Mouse (Mus musculus): Measurements from ENCODE around the gene Olfr461. TPM values are rescaled to one million over a fixed set of nuclear protein-coding genes. Genes with fewer than 3 reads are reported as not detected.
"Not testable (repeated sequence)": the region's sequence is repeated elsewhere in the genome, so short reads cannot be mapped to it uniquely, and the experiment has no call there.

Olfr461 gene
- total RNA-seq (2021) = not detected in 2 replicates
- long read RNA-seq, experiment 1 = 0 reads
- long read RNA-seq, experiment 2 = 0 reads

- DNase-seq = no peak
Measured at GRCm38 (mm10) chr6:40554950-40555349, at the start of gene Olfr461. Gene Olfr461, minus strand, starts transcription at chr6:40555050.

DNA sequence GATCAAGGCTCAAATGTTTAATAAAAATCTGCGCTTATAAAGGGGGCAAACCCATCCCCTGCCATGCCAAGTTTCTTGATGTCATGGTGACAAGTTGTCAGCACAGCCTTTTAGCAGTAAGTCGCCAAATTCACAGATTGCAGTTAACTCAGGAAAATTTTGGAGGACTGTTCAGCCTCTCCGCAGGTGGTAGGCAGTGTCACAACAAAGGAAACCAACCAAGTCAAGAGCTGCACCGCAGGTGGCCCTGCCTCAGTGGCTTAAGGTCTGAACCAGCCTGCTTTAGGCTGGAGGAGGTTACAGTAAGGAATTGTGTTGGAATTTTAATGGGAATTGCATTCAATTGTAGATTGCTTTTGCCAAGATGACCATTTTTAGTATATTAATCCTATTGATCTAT is 43.7 kb upstream of the Olfr461 start:
- DNase-seq = not testable (repeated sequence)

GRCm38 (mm10) chr6:40594804-40595550 is 40.1 kb upstream of the Olfr461 start:
- DNase-seq = no peak

DNA sequence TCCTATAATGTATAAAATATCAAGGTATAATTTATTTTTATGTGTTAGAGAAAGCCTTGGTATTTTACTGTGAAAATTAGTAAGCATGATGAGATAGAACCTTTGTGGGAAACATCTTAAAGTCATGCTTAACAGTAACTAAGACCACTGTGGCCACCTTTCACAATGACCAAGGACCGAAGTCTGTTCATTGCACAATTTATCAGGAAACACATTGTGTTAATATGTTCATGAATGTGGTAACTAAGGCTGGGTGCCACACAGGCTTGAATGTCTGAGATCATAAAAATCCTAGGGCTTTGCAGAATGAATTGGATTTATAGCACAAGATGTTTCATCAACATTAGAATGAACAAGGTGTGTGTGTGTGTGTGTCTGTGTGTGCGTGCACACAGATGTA is 33.5 kb upstream of the Olfr461 start:
- DNase-seq = no peak

DNA sequence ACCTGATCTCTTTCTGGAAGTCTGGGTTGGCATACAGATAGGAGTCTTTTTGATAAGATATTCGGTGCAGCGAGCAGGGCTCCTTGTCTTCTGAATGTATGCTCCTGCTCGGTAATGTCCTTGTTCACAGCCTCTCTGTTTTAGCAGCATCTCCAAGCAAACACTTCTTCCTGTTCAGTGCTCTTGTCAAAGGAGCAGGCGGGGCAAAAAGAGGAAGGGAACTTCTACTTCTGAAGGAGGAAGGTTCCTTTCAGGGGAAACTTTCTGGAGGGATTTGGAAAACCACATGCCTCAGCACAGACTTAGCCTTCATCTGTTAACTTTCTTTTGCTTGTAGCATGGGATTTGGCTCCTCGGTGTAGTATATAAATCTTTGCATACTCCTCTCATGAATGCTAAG is 30.8 kb upstream of the Olfr461 start, which contains the start of gene Clec5a:
Gene Clec5a (minus strand): TSS at position 177 of the 400 bp plus-strand sequence.
- no peak for DNase-seq

DNA sequence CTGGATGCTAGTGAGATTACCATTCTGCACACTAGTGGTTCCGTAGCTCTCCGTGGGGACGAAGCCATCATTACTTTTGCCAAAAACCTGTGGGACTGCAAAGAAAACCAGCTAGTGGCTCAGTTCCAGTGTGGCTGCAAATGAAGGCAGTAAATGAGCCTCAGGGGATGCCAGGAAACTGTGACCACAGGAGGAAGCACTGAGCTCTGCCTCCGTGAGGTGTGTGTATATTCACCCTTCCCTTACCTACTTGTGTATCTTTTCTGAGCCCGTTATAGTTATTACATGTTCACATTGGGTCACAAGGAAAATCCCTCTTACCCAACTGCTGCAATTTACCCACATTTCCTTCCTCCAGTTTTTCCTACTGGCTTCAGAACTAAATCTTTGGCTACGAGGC is 29.5 kb upstream of the Olfr461 start:
- DNase-seq = no peak

DNA sequence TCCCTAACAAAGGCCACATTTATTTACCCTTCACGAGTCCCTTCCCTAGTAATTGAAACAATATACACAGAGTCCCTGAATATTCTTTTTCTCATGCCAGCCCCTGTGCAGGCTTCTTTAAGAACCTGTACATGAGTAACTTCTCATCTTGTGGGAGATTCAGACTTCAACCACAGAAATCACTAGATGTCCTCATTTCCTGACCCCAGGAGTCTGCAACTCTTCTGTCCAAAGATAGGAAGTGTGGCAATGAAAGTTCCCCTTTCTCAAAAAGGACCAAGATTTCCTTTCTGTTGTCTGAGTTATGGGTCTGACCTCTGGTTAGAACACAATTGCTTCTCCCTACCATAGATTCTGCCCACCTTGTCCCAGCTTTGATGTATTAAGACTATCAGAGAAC is 21.5 kb upstream of the Olfr461 start:
- no peak for DNase-seq

- DNase-seq = no peak
Measured at GRCm38 (mm10) chr6:40573618-40574017, 18.8 kb upstream of the Olfr461 start.

DNA sequence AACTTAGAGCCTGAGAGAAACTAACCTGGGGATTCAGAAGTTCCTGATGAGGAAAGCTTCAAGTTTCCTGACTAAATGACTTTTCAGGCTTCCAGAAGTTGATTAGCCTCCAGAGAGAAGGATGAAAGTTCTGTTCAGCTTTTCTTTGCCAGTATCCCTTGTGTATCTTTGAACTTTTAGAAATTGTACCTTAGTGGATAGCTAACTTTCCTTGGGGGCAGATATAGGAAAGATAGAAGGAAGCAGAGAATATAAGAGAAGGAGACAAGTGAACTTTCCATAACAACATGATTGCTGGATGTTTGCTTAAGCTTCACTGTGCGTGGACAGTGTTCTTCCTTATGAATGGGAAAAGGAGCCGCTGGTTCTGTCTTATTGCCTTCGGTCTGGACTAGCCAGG is 14.3 kb upstream of the Olfr461 start, which contains the start of gene Olfr460:
Gene Olfr460 (plus strand): TSS at position 301 of the 400 bp plus-strand sequence.
- DNase-seq = no peak

DNA sequence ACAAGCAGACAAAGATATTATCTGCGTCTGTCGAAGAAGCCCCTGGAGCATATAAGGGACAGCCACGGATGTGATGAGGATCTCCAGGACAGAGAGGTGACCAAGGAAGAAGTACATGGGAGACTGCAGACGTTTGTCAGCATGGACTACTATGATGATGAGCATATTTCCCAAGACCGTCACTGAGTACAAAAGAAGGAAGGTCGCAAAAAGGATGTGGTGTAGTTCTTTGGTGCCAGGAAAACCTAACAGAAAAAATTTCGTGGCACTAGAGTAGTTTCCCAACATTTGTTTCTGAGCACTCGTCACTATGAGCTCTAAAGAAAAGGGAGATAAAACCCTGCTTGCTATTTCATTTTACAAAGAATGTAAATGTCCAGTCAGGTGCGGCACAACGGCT is 10.2 kb downstream of the Olfr461 start:
- DNase-seq = no peak

DNA sequence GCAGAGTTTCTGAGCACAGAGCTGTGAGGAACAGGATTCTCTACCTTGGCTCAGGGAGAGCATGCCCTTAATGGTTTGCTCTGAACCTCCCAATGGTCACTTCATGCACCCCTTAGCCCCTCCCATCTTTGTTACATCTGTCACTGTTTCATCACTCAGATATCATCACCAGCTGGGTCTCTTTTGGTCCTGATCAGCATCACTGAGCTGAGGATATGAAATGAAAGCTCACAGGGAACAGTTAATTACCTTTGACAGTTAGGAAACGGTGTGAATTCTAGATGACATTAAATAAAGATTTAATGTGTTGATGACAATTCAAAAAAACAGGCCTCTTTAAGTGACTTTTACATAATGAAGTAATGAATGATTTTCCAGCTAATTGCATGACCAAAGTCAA is 35.4 kb downstream of the Olfr461 start, which contains the start of gene Prss37:
Gene Prss37 (minus strand): TSS at position 101 of the 400 bp plus-strand sequence.
- no peak for DNase-seq

DNA sequence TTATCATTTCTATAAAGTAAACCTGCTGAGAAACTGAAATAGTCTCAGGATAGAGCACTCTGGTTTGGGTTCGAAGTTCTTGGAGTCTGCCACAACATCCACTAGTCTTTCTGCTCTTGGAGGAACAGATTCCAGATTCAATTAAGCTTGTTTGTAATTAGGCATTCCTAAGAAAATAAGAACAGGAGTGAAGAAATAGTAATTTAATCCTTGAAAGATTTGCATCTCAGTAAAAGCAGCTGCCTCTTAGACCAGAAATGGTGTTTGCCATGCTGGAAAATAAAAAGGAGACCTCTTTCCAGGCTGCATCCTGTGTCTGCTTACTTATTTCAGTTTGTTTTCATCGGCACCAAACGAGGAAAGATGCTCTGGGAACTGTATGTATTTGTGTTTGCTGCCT is 61.6 kb downstream of the Olfr461 start, which contains the start of gene Tas2r108:
Gene Tas2r108 (plus strand): TSS at position 301 of the 400 bp plus-strand sequence.
- no peak for DNase-seq

Other genes starting within 250 kb of the Olfr461 start
- gene Agk, start 229.9 kb downstream of the Olfr461 start, total RNA-seq (2021) = 35.9 and 36.3 TPM in 2 replicates
- gene E330009J07Rik, start 118.9 kb downstream of the Olfr461 start, total RNA-seq (2021) = 14.3 and 17.9 TPM in 2 replicates
- not detected in 2 replicates for gene Wee2, start 116.0 kb downstream of the Olfr461 start, total RNA-seq (2021)
- 59.2 and 74.6 TPM in 2 replicates for gene Ssbp1, start 83.7 kb downstream of the Olfr461 start, total RNA-seq (2021)
- gene Tas2r137, start 63.8 kb downstream of the Olfr461 start, total RNA-seq (2021) = not detected in 2 replicates
- gene Tas2r108, start 61.5 kb downstream of the Olfr461 start, total RNA-seq (2021) = not detected in 2 replicates
- gene Prss37, start 35.5 kb downstream of the Olfr461 start, total RNA-seq (2021) = not detected in 2 replicates
- not detected in 2 replicates for gene Olfr460, start 14.4 kb upstream of the Olfr461 start, total RNA-seq (2021)
- gene Clec5a, start 30.8 kb upstream of the Olfr461 start, total RNA-seq (2021) = 0.41 and 0.45 TPM in 2 replicates
- gene Tas2r138, start 58.3 kb upstream of the Olfr461 start, total RNA-seq (2021) = not detected in 2 replicates
- gene Mgam, start 73.8 kb upstream of the Olfr461 start, total RNA-seq (2021) = 0.94 and 10.5 TPM in 2 replicates